Comparison of ENCODE assay signal across 9 mouse cellular contexts in genomic region chr2:27079152-27079584, GRCm38 (mm10). TPM values are rescaled to one million over a fixed set of nuclear protein-coding genes. Genes with fewer than 3 reads are reported as not detected.
A peak's percentile ranks its signal among the peaks of the same experiment; 100 is the strongest.
DNase-seq lines count a peak whose midpoint lies in the region; ATAC-seq lines count a peak whose summit lies in the region.
"Had no signal": no experiment of that assay in that cellular context is flagged by ENCODE, and none has a peak within 500 bp of the region (broad histone marks: within the 10 kb centered on the region; RNA-seq: fewer than 3 reads in every experiment).

Adamtsl2 (plus strand) TSS chr2:27079379.

- no peaks in the 10 kb centered on the region for H3K27me3 ChIP-seq in forebrain, embryonic 14.5 days (replicated peaks; ENCODE audit: control insufficient read depth, insufficient read depth, low read length)
- peaks cover 10% of the 10 kb centered on the region for H3K27me3 ChIP-seq in heart, embryonic 16.5 days (ENCODE audit: control insufficient read depth, insufficient read depth, low read length)
- peaks cover 29% of the 10 kb centered on the region for H3K27me3 ChIP-seq in liver, embryonic 12.5 days (replicated peaks)
- H3K27me3 ChIP-seq in neural tube, embryonic 13.5 days = no peaks in the 10 kb centered on the region

- no peak within 1 kb of the TSS for H3K4me3 ChIP-seq in forebrain, embryonic 14.5 days (ENCODE audit: low read depth, low read length)
- H3K4me3 ChIP-seq in heart, embryonic 16.5 days (ENCODE audit: low read length) = peak within 1 kb of the TSS; percentile 33
- no peak within 1 kb of the TSS for H3K4me3 ChIP-seq in liver, embryonic 12.5 days
- H3K4me3 ChIP-seq in neural tube, embryonic 13.5 days = peak within 1 kb of the TSS; percentile 7

- H3K36me3 ChIP-seq in forebrain, embryonic 14.5 days (ENCODE audit: control insufficient read depth, insufficient read depth, low read length) = no peaks in the 10 kb centered on the region
- no peaks in the 10 kb centered on the region for H3K36me3 ChIP-seq in heart, embryonic 16.5 days (ENCODE audit: control insufficient read depth, insufficient read depth)
- H3K36me3 ChIP-seq in liver, embryonic 12.5 days = no peaks in the 10 kb centered on the region
- no peaks in the 10 kb centered on the region for H3K36me3 ChIP-seq in neural tube, embryonic 13.5 days
- H3K36me3 ChIP-seq: G1E had no signal

- peaks cover 20% of the 10 kb centered on the region for H3K4me1 ChIP-seq in forebrain, embryonic 14.5 days (ENCODE audit: control insufficient read depth, insufficient read depth, low read length)
- H3K4me1 ChIP-seq in heart, embryonic 16.5 days (ENCODE audit: control insufficient read depth, insufficient read depth, low read length) = peaks cover 47% of the 10 kb centered on the region
- peaks cover 12% of the 10 kb centered on the region for H3K4me1 ChIP-seq in liver, embryonic 12.5 days
- H3K4me1 ChIP-seq in neural tube, embryonic 13.5 days (replicated peaks) = peaks cover 36% of the 10 kb centered on the region

- peak within 1 kb of the TSS; percentile 17; the same call in 1 of the 2 replicates for H3K9ac ChIP-seq in forebrain, embryonic 14.5 days (ENCODE audit: low read length)
- H3K9ac ChIP-seq in heart, embryonic 16.5 days (ENCODE audit: low read length) = peak within 1 kb of the TSS; percentile 44
- no peak within 1 kb of the TSS for H3K9ac ChIP-seq in liver, embryonic 12.5 days
- H3K9ac ChIP-seq in neural tube, embryonic 13.5 days = peak within 1 kb of the TSS; percentile 49

- H3K9me3 ChIP-seq in forebrain, embryonic 14.5 days (replicated peaks; ENCODE audit: control insufficient read depth, low read length) = no peaks in the 10 kb centered on the region
- H3K9me3 ChIP-seq in heart, embryonic 16.5 days (replicated peaks; ENCODE audit: control insufficient read depth, low read length) = no peaks in the 10 kb centered on the region
- no peaks in the 10 kb centered on the region for H3K9me3 ChIP-seq in liver, embryonic 12.5 days (replicated peaks)
- no peaks in the 10 kb centered on the region for H3K9me3 ChIP-seq in neural tube, embryonic 13.5 days
- H3K9me3 ChIP-seq: G1E had no signal

- 4% methylated on average over 10 of the region's 10 CpGs for WGBS in forebrain, embryonic 14.5 days
- 0% methylated on average over 10 of the region's 10 CpGs for WGBS in heart, embryonic 16.5 days
- WGBS in liver, embryonic 12.5 days (ENCODE audit: insufficient replicate concordance) = 1% methylated on average over 10 of the region's 10 CpGs
- 0% methylated on average over 10 of the region's 10 CpGs for WGBS in neural tube, embryonic 13.5 days

- peak; percentile 76 for DNase-seq in urinary bladder, postnatal 14 days (ENCODE audit: low spot score)
- DNase-seq in urinary bladder, postnatal 10 days (ENCODE audit: low spot score) = no peak
- DNase-seq in forebrain, embryonic 14.5 days (ENCODE audit: low spot score) = peak; percentile 75
- DNase-seq in kidney, postnatal 10 days = peak; percentile 94
- DNase-seq in thymus, postnatal 14 days = peak; percentile 80

- 0 out of 2 replicates have a peak within 1 kb of the TSS, but pooled peaks have one; percentile 15 for H3K4me2 ChIP-seq in forebrain, embryonic 14.5 days (ENCODE audit: low read length)
- H3K4me2 ChIP-seq in heart, embryonic 16.5 days (ENCODE audit: low read depth, low read length) = peak within 1 kb of the TSS; percentile 57
- peak within 1 kb of the TSS; percentile 36 for H3K4me2 ChIP-seq in liver, embryonic 12.5 days
- peak within 1 kb of the TSS; percentile 40 for H3K4me2 ChIP-seq in neural tube, embryonic 13.5 days

- peak within 1 kb of the TSS; percentile 66 for H3K27ac ChIP-seq in forebrain, embryonic 14.5 days (ENCODE audit: low read depth, low read length)
- H3K27ac ChIP-seq in heart, embryonic 16.5 days (ENCODE audit: low read length) = peak within 1 kb of the TSS; percentile 63
- H3K27ac ChIP-seq in liver, embryonic 12.5 days = no peak within 1 kb of the TSS
- peak within 1 kb of the TSS; percentile 86 for H3K27ac ChIP-seq in neural tube, embryonic 13.5 days (replicated peaks)

- ATAC-seq in forebrain, embryonic 14.5 days = peak; percentile 86
- peak; percentile 86 for ATAC-seq in heart, embryonic 16.5 days (replicated peaks; ENCODE audit: extremely low read depth, insufficient read depth, low FRiP score)
- 0 out of 2 replicates have a peak, but pooled peaks have one; percentile 40 for ATAC-seq in liver, embryonic 12.5 days
- ATAC-seq in neural tube, embryonic 13.5 days (ENCODE audit: low read depth) = peak; percentile 87

RNA-seq across cellular contexts. Expression of gene Adamtsl2, which starts in this region (rescaled TPM):
- polyA plus RNA-seq in forebrain, embryonic 14.5 days (2014; fragmentation: Nextera tagmentation; extraction: Ambion mirVana) = 10.4 TPM in 2 replicates
- 12.4 and 14.8 TPM in 2 replicates for polyA plus RNA-seq in heart, embryonic 16.5 days (2015; fragmentation: Nextera tagmentation; extraction: Ambion mirVana)
- 0.77 and 1.3 TPM in 2 replicates for polyA plus RNA-seq in liver, embryonic 12.5 days (2016; fragmentation: Nextera tagmentation; extraction: Ambion mirVana)
- polyA plus RNA-seq in neural tube, embryonic 13.5 days (2015; fragmentation: Nextera tagmentation; extraction: Ambion mirVana) = 9.1 and 9.2 TPM in 2 replicates
- polyA plus RNA-seq: G1E had no signal

Comparison
In these comparisons a context has a peak if more than half of its experiments do, and no peak if none do; other contexts are left out.
1. H3K4me3 ChIP-seq: peak in heart, embryonic 16.5 days (single experiment) and neural tube, embryonic 13.5 days (single experiment); none in forebrain, embryonic 14.5 days (single experiment) and liver, embryonic 12.5 days (single experiment).
2. Peak in every context shown above with its lines, with median percentiles within 50 percentile points of each other: ATAC-seq and H3K4me2 ChIP-seq.